Mouse (Mus musculus): Measurements from ENCODE around the gene Slc22a8. TPM values are rescaled to one million over a fixed set of nuclear protein-coding genes. Genes with fewer than 3 reads are reported as not detected.

The Slc22a8 gene
- polyA plus RNA-seq, 1 experiment from 2014 or later, result not detected

DNA sequence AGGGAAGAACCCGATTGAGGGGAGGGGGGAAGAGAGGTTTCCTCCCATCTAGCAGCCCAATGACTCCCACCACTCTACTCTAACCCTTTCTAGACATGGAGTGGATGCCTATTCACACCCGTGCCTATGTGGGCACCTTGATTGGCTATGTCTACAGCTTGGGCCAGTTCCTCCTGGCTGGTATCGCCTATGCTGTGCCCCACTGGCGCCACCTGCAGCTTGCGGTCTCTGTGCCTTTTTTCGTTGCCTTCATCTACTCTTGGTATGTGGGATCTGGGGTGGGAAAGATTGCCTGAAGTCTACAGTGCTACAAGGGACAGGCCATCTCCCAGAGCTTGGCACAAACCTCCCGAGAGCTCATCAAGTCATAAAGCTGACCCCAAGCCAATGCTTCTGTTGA is 30.0 kb downstream of the Slc22a8 start:
- Histone ChIP-seq H3K9ac (replicated peaks; ENCODE audit: low read depth, low read length) (no peak overlapping the region), H3K9me3 (ENCODE audit: control insufficient read depth, low read depth, low read length) (no peaks in the 10 kb centered on the region), H3K27me3 (ENCODE audit: control insufficient read depth, insufficient read depth, low read length) (no peaks in the 10 kb centered on the region), H3K4me1 (ENCODE audit: control insufficient read depth, insufficient read depth, low read length) (no peaks in the 10 kb centered on the region), H3K27ac (ENCODE audit: low read length) (no peak overlapping the region), H3K4me3 (ENCODE audit: low read depth, low read length) (no peak overlapping the region), H3K36me3 (ENCODE audit: control insufficient read depth, insufficient read depth, low read length) (no peaks in the 10 kb centered on the region), H3K4me2 (replicated peaks; ENCODE audit: low read depth, low read length) (no peak overlapping the region)
- 93% methylated on average over 7 of the region's 7 CpGs for WGBS
- no peak for ATAC-seq (ENCODE audit: insufficient number of reproducible peaks, insufficient read depth, low FRiP score, low read depth)

DNA sequence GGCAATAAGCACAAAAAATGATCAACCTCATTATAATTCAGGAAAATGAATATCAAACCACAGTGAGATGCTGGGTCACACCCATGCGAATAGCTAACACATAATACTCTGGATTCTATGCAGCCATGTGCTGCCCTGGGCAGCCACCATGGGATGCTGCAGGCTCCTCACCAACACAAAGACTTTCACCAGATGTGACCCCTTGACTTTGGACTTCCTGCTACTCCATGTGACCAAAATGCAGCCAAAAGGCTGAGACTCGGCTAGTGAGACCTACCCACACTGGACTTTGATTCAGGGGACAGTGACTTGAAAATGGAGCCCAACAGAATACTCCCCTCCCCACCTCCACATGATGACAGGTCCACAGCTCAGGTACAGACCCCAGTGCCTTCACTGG is 39.2 kb downstream of the Slc22a8 start:
- ATAC-seq (ENCODE audit: insufficient number of reproducible peaks, insufficient read depth, low FRiP score, low read depth), result no peak
- Histone ChIP-seq H3K4me2 (replicated peaks; ENCODE audit: low read depth, low read length) (no peak overlapping the region), H3K36me3 (ENCODE audit: control insufficient read depth, insufficient read depth, low read length) (no peaks in the 10 kb centered on the region), H3K4me3 (ENCODE audit: low read depth, low read length) (no peak overlapping the region), H3K9ac (replicated peaks; ENCODE audit: low read depth, low read length) (no peak overlapping the region), H3K27me3 (ENCODE audit: control insufficient read depth, insufficient read depth, low read length) (no peaks in the 10 kb centered on the region), H3K27ac (ENCODE audit: low read length) (no peak overlapping the region), H3K4me1 (ENCODE audit: control insufficient read depth, insufficient read depth, low read length) (no peaks in the 10 kb centered on the region), H3K9me3 (ENCODE audit: control insufficient read depth, low read depth, low read length) (0 out of 2 replicates have a peak, but pooled peaks cover 2% of the 10 kb centered on the region)
- WGBS, result 67% methylated on average over 2 of the region's 2 CpGs

GRCm38 (mm10) chr19:8630826-8631225 is 39.8 kb downstream of the Slc22a8 start:
- no peaks in the 10 kb centered on the region for H3K27me3 ChIP-seq (ENCODE audit: control insufficient read depth, insufficient read depth, low read length)
- no peak overlapping the region for H3K4me2 ChIP-seq (replicated peaks; ENCODE audit: low read depth, low read length)
- H3K9ac ChIP-seq (replicated peaks; ENCODE audit: low read depth, low read length), result no peak overlapping the region
- no peak overlapping the region for H3K4me3 ChIP-seq (ENCODE audit: low read depth, low read length)
- no peak overlapping the region for H3K27ac ChIP-seq (ENCODE audit: low read length)
- ATAC-seq (ENCODE audit: insufficient number of reproducible peaks, insufficient read depth, low FRiP score, low read depth), result no peak
- 60% methylated on average over 6 of the region's 6 CpGs for WGBS
- 0 out of 2 replicates have a peak, but pooled peaks cover 2% of the 10 kb centered on the region for H3K9me3 ChIP-seq (ENCODE audit: control insufficient read depth, low read depth, low read length)
- no peaks in the 10 kb centered on the region for H3K4me1 ChIP-seq (ENCODE audit: control insufficient read depth, insufficient read depth, low read length)
- H3K36me3 ChIP-seq (ENCODE audit: control insufficient read depth, insufficient read depth, low read length), result no peaks in the 10 kb centered on the region

DNA sequence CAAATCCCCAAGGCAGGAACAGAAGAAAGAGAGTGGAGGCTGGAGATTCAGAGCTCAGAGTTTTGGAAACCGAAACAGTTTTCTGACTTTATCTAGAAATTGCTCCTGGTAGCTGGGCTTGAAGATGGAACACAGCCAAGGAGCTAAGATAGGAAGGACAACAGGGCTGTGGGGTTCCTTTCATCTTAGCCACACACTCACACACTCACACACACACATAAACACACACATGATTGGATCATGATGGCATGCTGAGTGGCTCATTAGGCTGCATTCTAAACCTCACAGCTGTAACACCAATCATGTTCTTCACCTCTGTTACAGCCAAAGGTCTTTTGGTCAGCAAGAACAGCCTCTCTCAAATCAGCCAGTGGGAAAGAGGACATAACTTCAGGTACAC is 41.0 kb downstream of the Slc22a8 start:
- Histone ChIP-seq H3K4me1 (ENCODE audit: control insufficient read depth, insufficient read depth, low read length) (no peaks in the 10 kb centered on the region), H3K4me2 (replicated peaks; ENCODE audit: low read depth, low read length) (no peak overlapping the region), H3K36me3 (ENCODE audit: control insufficient read depth, insufficient read depth, low read length) (no peaks in the 10 kb centered on the region), H3K9ac (replicated peaks; ENCODE audit: low read depth, low read length) (no peak overlapping the region), H3K27me3 (ENCODE audit: control insufficient read depth, insufficient read depth, low read length) (no peaks in the 10 kb centered on the region), H3K9me3 (ENCODE audit: control insufficient read depth, low read depth, low read length) (0 out of 2 replicates have a peak, but pooled peaks cover 2% of the 10 kb centered on the region), H3K4me3 (ENCODE audit: low read depth, low read length) (no peak overlapping the region), H3K27ac (ENCODE audit: low read length) (no peak overlapping the region)
- no peak for ATAC-seq (ENCODE audit: insufficient number of reproducible peaks, insufficient read depth, low FRiP score, low read depth)
- 83% methylated on average over 1 of the region's 1 CpGs for WGBS

GRCm38 (mm10) chr19:8642086-8642485 is 51.0 kb downstream of the Slc22a8 start:
- H3K9ac ChIP-seq (replicated peaks; ENCODE audit: low read depth, low read length), result no peak overlapping the region
- H3K27me3 ChIP-seq (ENCODE audit: control insufficient read depth, insufficient read depth, low read length), result no peaks in the 10 kb centered on the region
- 50% methylated on average over 5 of the region's 5 CpGs for WGBS
- no peak overlapping the region for H3K27ac ChIP-seq (ENCODE audit: low read length)
- no peaks in the 10 kb centered on the region for H3K36me3 ChIP-seq (ENCODE audit: control insufficient read depth, insufficient read depth, low read length)
- H3K9me3 ChIP-seq (ENCODE audit: control insufficient read depth, low read depth, low read length), result no peaks in the 10 kb centered on the region
- no peak for ATAC-seq (ENCODE audit: insufficient number of reproducible peaks, insufficient read depth, low FRiP score, low read depth)
- no peaks in the 10 kb centered on the region for H3K4me1 ChIP-seq (ENCODE audit: control insufficient read depth, insufficient read depth, low read length)
- H3K4me3 ChIP-seq (ENCODE audit: low read depth, low read length), result no peak overlapping the region
- H3K4me2 ChIP-seq (replicated peaks; ENCODE audit: low read depth, low read length), result no peak overlapping the region

DNA sequence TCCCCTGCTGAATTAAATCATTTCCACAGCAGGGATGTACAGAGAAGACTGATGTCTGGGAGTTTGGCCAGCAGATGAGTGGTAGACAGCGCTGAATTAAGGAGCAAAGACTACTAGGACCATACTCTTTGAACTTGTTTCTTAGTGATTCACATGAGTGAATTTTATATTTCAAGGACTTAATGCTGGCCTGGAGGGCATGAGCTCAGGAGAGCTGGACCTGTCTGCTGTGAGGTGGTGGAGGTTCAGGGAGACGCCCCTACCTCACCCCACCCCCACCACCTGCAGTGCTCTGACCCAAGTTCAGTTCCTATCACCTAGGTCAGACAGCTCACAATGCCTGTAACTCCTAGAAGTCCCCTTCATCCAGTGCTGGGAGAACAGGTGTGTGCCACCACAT is 55.3 kb downstream of the Slc22a8 start:
- no peak overlapping the region for H3K27ac ChIP-seq (ENCODE audit: low read length)
- ATAC-seq (ENCODE audit: insufficient number of reproducible peaks, insufficient read depth, low FRiP score, low read depth), result no peak
- no peaks in the 10 kb centered on the region for H3K4me1 ChIP-seq (ENCODE audit: control insufficient read depth, insufficient read depth, low read length)
- WGBS, result 60% methylated on average over 2 of the region's 2 CpGs
- no peak overlapping the region for H3K4me2 ChIP-seq (replicated peaks; ENCODE audit: low read depth, low read length)
- H3K9me3 ChIP-seq (ENCODE audit: control insufficient read depth, low read depth, low read length), result no peaks in the 10 kb centered on the region
- H3K36me3 ChIP-seq (ENCODE audit: control insufficient read depth, insufficient read depth, low read length), result no peaks in the 10 kb centered on the region
- no peak overlapping the region for H3K4me3 ChIP-seq (ENCODE audit: low read depth, low read length)
- no peak overlapping the region for H3K9ac ChIP-seq (replicated peaks; ENCODE audit: low read depth, low read length)
- no peaks in the 10 kb centered on the region for H3K27me3 ChIP-seq (ENCODE audit: control insufficient read depth, insufficient read depth, low read length)

DNA sequence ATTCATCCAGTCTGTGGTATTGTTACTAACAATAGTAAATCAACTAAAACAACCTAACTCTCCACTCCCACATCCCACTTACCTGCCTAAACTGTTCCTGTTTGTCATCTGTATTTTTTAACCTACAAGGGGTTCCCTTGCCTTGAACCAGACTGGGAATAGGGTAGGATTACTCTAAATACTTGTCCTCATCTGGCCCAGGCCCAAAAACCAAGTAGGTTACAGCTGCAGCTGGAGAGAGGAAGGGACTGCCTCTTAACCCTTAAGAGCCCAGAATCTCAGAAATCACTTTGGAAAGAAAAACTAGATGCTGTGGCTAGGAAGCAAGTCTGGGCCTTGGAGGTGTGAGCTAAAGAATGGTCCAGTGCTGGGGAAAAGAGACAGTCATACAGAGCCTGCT is 64.8 kb downstream of the Slc22a8 start:
- H3K9me3 ChIP-seq (ENCODE audit: control insufficient read depth, low read depth, low read length), result no peaks in the 10 kb centered on the region
- no peak overlapping the region for H3K9ac ChIP-seq (replicated peaks; ENCODE audit: low read depth, low read length)
- H3K4me1 ChIP-seq (ENCODE audit: control insufficient read depth, insufficient read depth, low read length), result no peaks in the 10 kb centered on the region
- H3K27me3 ChIP-seq (ENCODE audit: control insufficient read depth, insufficient read depth, low read length), result no peaks in the 10 kb centered on the region
- H3K27ac ChIP-seq (ENCODE audit: low read length), result no peak overlapping the region
- H3K4me2 ChIP-seq (replicated peaks; ENCODE audit: low read depth, low read length), result no peak overlapping the region
- no peak for ATAC-seq (ENCODE audit: insufficient number of reproducible peaks, insufficient read depth, low FRiP score, low read depth)
- no peaks in the 10 kb centered on the region for H3K36me3 ChIP-seq (ENCODE audit: control insufficient read depth, insufficient read depth, low read length)
- H3K4me3 ChIP-seq (ENCODE audit: low read depth, low read length), result no peak overlapping the region

GRCm38 (mm10) chr19:8656341-8656740 is 65.3 kb downstream of the Slc22a8 start:
- Histone ChIP-seq H3K36me3 (ENCODE audit: control insufficient read depth, insufficient read depth, low read length) (no peaks in the 10 kb centered on the region), H3K4me1 (ENCODE audit: control insufficient read depth, insufficient read depth, low read length) (no peaks in the 10 kb centered on the region), H3K27me3 (ENCODE audit: control insufficient read depth, insufficient read depth, low read length) (no peaks in the 10 kb centered on the region), H3K4me2 (replicated peaks; ENCODE audit: low read depth, low read length) (no peak overlapping the region), H3K4me3 (ENCODE audit: low read depth, low read length) (no peak overlapping the region), H3K9me3 (ENCODE audit: control insufficient read depth, low read depth, low read length) (no peaks in the 10 kb centered on the region), H3K9ac (replicated peaks; ENCODE audit: low read depth, low read length) (no peak overlapping the region), H3K27ac (ENCODE audit: low read length) (no peak overlapping the region)
- 74% methylated on average over 4 of the region's 4 CpGs for WGBS
- no peak for ATAC-seq (ENCODE audit: insufficient number of reproducible peaks, insufficient read depth, low FRiP score, low read depth)

Measured in stomach, embryonic 14.5 days (tissue).